Mouse (Mus musculus) midbrain, embryonic 16.5 days (tissue): ENCODE measurements around the gene Tent5b. TPM values are rescaled to one million over a fixed set of nuclear protein-coding genes. Genes with fewer than 3 reads are reported as not detected.

Source experiments
- ATAC-seq: fragments of 200-750 bp; cut with Nextera tagmentation; 2 replicates; pipeline ENCODE4 v1.8.0; 2017; ENCODE audit warnings: moderate TSS enrichment
- H3K27ac ChIP-seq: fragments of 300-500 bp; sonication (generic); 2 replicates; pipeline ENCODE4 v1.5.1; 2014; ENCODE audit warnings: mild to moderate bottlenecking, low read length, mixed read lengths
- H3K27me3 ChIP-seq: fragments of 300-500 bp; sonication (generic); 2 replicates; pipeline ENCODE4 v1.6.1; 2014; ENCODE audit warnings: low read depth, low read length, mixed read lengths; ENCODE audit not compliant: control insufficient read depth, insufficient read depth
- H3K36me3 ChIP-seq: fragments of 300-500 bp; sonication (generic); 2 replicates; pipeline ENCODE4 v1.6.1; 2014; ENCODE audit warnings: mild to moderate bottlenecking, low read length, moderate library complexity, mixed read lengths; ENCODE audit not compliant: control insufficient read depth, insufficient read depth
- H3K4me1 ChIP-seq: fragments of 300-500 bp; sonication (generic); 2 replicates; pipeline ENCODE4 v1.6.1; 2014; ENCODE audit warnings: mild to moderate bottlenecking, low read length, mixed read lengths; ENCODE audit not compliant: control insufficient read depth, insufficient read depth
- H3K4me2 ChIP-seq: fragments of 300-500 bp; sonication (generic); 2 replicates; pipeline ENCODE4 v1.6.1; 2014; ENCODE audit warnings: mild to moderate bottlenecking, low read length, mixed read lengths
- H3K4me3 ChIP-seq: fragments of 300-500 bp; sonication (generic); 2 replicates; pipeline ENCODE4 v1.5.1; 2014; ENCODE audit warnings: low read depth, mild to moderate bottlenecking, low read length, moderate library complexity, mixed read lengths
- H3K9ac ChIP-seq: fragments of 300-500 bp; sonication (generic); 2 replicates; pipeline ENCODE4 v1.6.1; 2014; ENCODE audit warnings: low read depth, low read length, mixed read lengths
- H3K9me3 ChIP-seq: fragments of 300-500 bp; sonication (generic); replicated peaks from 2 replicates; pipeline ENCODE4 v1.6.1; 2014; ENCODE audit warnings: mild to moderate bottlenecking, low read length, mixed read lengths; ENCODE audit not compliant: control insufficient read depth, poor library complexity, severe bottlenecking
- WGBS: fragments of 180-500 bp; shearing (Covaris S2); extraction: QIAGEN DNeasy Blood & Tissue Kit; methylation state at CpG from one replicate; pipeline ENCODE4 v1.1.7; 2014; 5-methylcytosine and 5-hydroxymethylcytosine counted together
- polyA plus RNA-seq: library from polyadenylated mRNA; unstranded; fragments of >200 nt; fragmentation: Nextera tagmentation; extraction: Ambion mirVana; gene quantifications from 2 replicates; pipeline ENCODE4 v1.2.1, GENCODE M21; 2015

Tent5b gene
- polyA plus RNA-seq, 1 experiment from 2014 or later: 0.15 TPM

DNA sequence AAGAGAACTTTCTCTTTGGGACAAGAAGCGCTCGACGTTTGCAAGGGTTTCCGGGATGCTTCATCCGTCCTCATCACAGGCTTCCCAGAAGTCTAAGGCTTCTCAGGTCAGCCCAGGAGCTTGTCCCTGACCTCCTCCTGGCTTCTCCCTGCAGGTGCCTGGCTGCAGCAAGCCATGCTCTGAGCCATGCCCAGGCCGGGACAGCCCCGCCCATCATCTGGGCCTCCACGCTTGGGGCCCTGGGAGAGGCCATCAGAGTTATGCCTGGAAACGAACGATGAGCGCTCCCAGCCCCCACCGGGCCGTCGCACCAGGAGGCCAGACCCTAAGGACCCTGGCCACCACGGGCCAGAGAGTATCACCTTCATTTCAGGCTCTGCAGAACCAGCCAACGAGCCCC is 47.9 kb downstream of the Tent5b start:
- no peak overlapping the region for H3K27ac ChIP-seq
- no peaks in the 10 kb centered on the region for H3K4me1 ChIP-seq
- no peak overlapping the region for H3K9ac ChIP-seq
- H3K36me3 ChIP-seq: peaks cover 24% of the 10 kb centered on the region
- no peaks in the 10 kb centered on the region for H3K9me3 ChIP-seq
- no peak for ATAC-seq
- 73% methylated on average over 16 of the region's 16 CpGs for WGBS
- H3K4me2 ChIP-seq: no peak overlapping the region
- H3K4me3 ChIP-seq: no peak overlapping the region
- H3K27me3 ChIP-seq: no peaks in the 10 kb centered on the region

GRCm38 (mm10) chr4:133532777-133533176 is 52.8 kb downstream of the Tent5b start:
- Histone ChIP-seq H3K36me3 (peaks cover 35% of the 10 kb centered on the region), H3K4me2 (no peak overlapping the region)
- ATAC-seq: no peak

GRCm38 (mm10) chr4:133536081-133536480 is 56.1 kb downstream of the Tent5b start:
- peaks cover 39% of the 10 kb centered on the region for H3K36me3 ChIP-seq

More at GRCm38 (mm10) chr4:133532777-133533176, 52.8 kb downstream of the Tent5b start:
- Histone ChIP-seq H3K4me1 (no peaks in the 10 kb centered on the region), H3K9ac (no peak overlapping the region), H3K27ac (no peak overlapping the region), H3K27me3 (no peaks in the 10 kb centered on the region), H3K9me3 (no peaks in the 10 kb centered on the region), H3K4me3 (no peak overlapping the region)
- 88% methylated on average over 3 of the region's 3 CpGs for WGBS

GRCm38 (mm10) chr4:133536652-133537051 is 56.7 kb downstream of the Tent5b start:
- no peak overlapping the region for H3K4me2 ChIP-seq
- no peak overlapping the region for H3K9ac ChIP-seq
- no peak overlapping the region for H3K4me3 ChIP-seq
- no peaks in the 10 kb centered on the region for H3K9me3 ChIP-seq
- H3K27me3 ChIP-seq: no peaks in the 10 kb centered on the region
- WGBS: 89% methylated on average over 5 of the region's 5 CpGs
- H3K4me1 ChIP-seq: no peaks in the 10 kb centered on the region; the same call in 1 of the 2 replicates
- no peak for ATAC-seq
- peaks cover 35% of the 10 kb centered on the region for H3K36me3 ChIP-seq
- no peak overlapping the region for H3K27ac ChIP-seq

More at GRCm38 (mm10) chr4:133536081-133536480, 56.1 kb downstream of the Tent5b start:
- no peak overlapping the region for H3K4me3 ChIP-seq
- no peak for ATAC-seq
- H3K27me3 ChIP-seq: no peaks in the 10 kb centered on the region
- H3K4me2 ChIP-seq: no peak overlapping the region
- H3K27ac ChIP-seq: no peak overlapping the region
- 86% methylated on average over 3 of the region's 3 CpGs for WGBS
- H3K4me1 ChIP-seq: no peaks in the 10 kb centered on the region; the same call in 1 of the 2 replicates
- no peak overlapping the region for H3K9ac ChIP-seq
- no peaks in the 10 kb centered on the region for H3K9me3 ChIP-seq

Other genes with a start within 250 kb of the Tent5b start
- gene Map3k6, start 239.3 kb upstream of the Tent5b start, polyA plus RNA-seq: 2.8 TPM in 2 replicates
- gene Sytl1, start 217.0 kb upstream of the Tent5b start, polyA plus RNA-seq: 0.16 and 0.25 TPM in 2 replicates
- gene Tmem222, start 202.3 kb upstream of the Tent5b start, polyA plus RNA-seq: 111 and 121 TPM in 2 replicates
- gene Wdtc1, start 126.7 kb upstream of the Tent5b start, polyA plus RNA-seq: 20.1 and 20.7 TPM in 2 replicates
- 10.3 and 12.8 TPM in 2 replicates for gene Slc9a1, start 110.4 kb upstream of the Tent5b start, polyA plus RNA-seq
- 5.7 and 8.2 TPM in 2 replicates for gene Trnp1, start 18.4 kb downstream of the Tent5b start, polyA plus RNA-seq
- 0.61 and 0.69 TPM in 2 replicates for gene Kdf1, start 38.8 kb downstream of the Tent5b start, polyA plus RNA-seq
- 247 and 263 TPM in 2 replicates for gene Nudc, start 65.9 kb downstream of the Tent5b start, polyA plus RNA-seq
- gene Nr0b2, start 73.2 kb downstream of the Tent5b start, polyA plus RNA-seq: not detected in 2 replicates
- 6.1 and 6.5 TPM in 2 replicates for gene Gpatch3, start 94.6 kb downstream of the Tent5b start, polyA plus RNA-seq
- gene Gpn2, start 104.2 kb downstream of the Tent5b start, polyA plus RNA-seq: 16.1 and 17.0 TPM in 2 replicates
- 1.1 and 1.2 TPM in 2 replicates for gene Sfn, start 122.0 kb downstream of the Tent5b start, polyA plus RNA-seq
- gene Zdhhc18, start 170.0 kb downstream of the Tent5b start, polyA plus RNA-seq: 3.5 and 4.7 TPM in 2 replicates
- 14.7 and 18.5 TPM in 2 replicates for gene Pigv, start 192.5 kb downstream of the Tent5b start, polyA plus RNA-seq